Mouse (Mus musculus): Measurements from ENCODE around the gene Lst1. TPM values are rescaled to one million over a fixed set of nuclear protein-coding genes. Genes with fewer than 3 reads are reported as not detected.
A peak's percentile ranks its signal among the peaks of the same experiment; 100 is the strongest.

Gene Lst1
- total RNA-seq, 2 experiments from 2014 or later = 6.1 to 10.1 TPM

- DNase-seq (ENCODE audit: low spot score in 2 of 2) = no peak
- intact Hi-C loops (cut with DNase I) = no loop called here
These were observed 24.8 kb upstream of the Lst1 start for GRCm38 (mm10) chr17:35213071-35213470.

- intact Hi-C loops (cut with DNase I) = no loop called here
These were observed 22.4 kb upstream of the Lst1 start for GRCm38 (mm10) chr17:35210593-35210992.

DNA sequence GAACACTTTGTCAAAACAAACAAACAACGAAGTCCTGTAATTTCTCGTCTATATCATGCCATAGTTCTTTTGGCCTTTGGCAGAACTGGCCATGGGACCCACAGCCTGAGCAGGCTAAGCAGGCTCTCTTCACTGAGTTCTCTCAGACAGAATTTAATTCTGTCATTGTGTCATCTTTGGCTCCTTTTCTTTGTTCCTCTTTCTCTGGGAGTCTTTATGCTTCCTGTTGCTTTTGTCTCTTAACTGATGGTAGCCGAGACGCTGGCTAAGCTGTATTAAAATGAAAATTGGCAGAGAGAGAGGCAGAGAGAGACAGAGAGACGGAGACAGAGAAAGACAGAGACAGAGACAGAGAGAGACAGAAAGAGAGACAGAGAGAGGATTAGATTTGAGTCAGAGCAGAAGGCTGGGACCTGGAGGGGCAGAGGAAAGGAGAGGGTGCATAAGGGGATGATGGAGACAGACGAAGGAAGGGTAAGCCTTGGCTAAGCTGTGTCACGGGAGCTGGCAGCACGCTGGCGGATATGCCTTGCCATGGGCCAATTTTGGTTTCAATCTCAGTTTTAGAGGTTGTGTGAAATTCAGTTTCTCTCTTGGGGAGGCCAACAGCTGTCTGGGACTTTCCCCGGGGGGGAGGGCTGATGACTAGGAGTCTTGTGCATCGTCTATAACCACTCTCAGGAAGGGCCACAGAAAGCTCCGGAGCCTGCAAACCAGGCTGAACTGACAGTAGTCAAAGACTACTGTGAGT, 21.7 kb upstream of the Lst1 start:
- intact Hi-C loops (cut with DNase I) = no loop called here

More at GRCm38 (mm10) chr17:35210593-35210992, 22.4 kb upstream of the Lst1 start:
- no peak for DNase-seq (ENCODE audit: low spot score in 2 of 2)

GRCm38 (mm10) chr17:35205380-35205769, 17.1 kb upstream of the Lst1 start:
- intact Hi-C loops (cut with DNase I) = no loop called here
- DNase-seq (ENCODE audit: low spot score in 2 of 2) = no peak

More for the DNA sequence above, 21.7 kb upstream of the Lst1 start:
- no peak for DNase-seq (ENCODE audit: low spot score in 2 of 2)

- no peak for DNase-seq (ENCODE audit: low spot score in 2 of 2)
- intact Hi-C loops (cut with DNase I) = no loop called here
These were observed 16.5 kb upstream of the Lst1 start, which contains the start of gene Lta for GRCm38 (mm10) chr17:35204494-35205379. Lta (minus strand) TSS chr17:35205351.

DNA sequence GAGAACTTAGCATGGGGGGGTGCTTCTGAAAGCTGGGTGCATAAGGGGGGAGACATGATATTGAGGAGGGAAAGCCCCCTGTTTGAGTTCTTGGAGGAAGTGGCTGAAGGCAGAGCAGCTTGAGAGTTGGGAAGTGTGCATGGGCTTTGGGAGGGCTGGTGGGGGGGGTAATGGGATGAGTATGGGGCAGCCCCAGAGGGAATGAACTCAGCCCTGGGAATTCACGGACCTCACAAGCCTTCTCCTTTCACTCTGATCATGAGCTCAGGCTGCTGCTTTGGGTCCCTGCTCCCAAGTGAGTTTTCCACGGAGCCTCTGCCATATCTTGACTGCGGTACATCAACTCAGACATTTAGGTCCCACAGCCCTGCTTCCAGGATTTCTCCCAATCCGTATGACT, 14.2 kb upstream of the Lst1 start:
- intact Hi-C loops (cut with DNase I) = no loop called here
- no peak for DNase-seq (ENCODE audit: low spot score in 2 of 2)

GRCm38 (mm10) chr17:35201787-35202186, 13.5 kb upstream of the Lst1 start, which contains the start of gene Tnf:
Tnf (minus strand) TSS chr17:35202007.
- no peak for DNase-seq (ENCODE audit: low spot score in 2 of 2)
- intact Hi-C loops (cut with DNase I) = no loop called here

- intact Hi-C loops (cut with DNase I) = no loop called here
- no peak for DNase-seq (ENCODE audit: low spot score in 2 of 2)
These were observed 12.9 kb upstream of the Lst1 start for GRCm38 (mm10) chr17:35201128-35201527.

GRCm38 (mm10) chr17:35200398-35200797, 12.2 kb upstream of the Lst1 start:
- intact Hi-C loops (cut with DNase I) = no loop called here
- DNase-seq (ENCODE audit: low spot score in 2 of 2) = no peak

DNA sequence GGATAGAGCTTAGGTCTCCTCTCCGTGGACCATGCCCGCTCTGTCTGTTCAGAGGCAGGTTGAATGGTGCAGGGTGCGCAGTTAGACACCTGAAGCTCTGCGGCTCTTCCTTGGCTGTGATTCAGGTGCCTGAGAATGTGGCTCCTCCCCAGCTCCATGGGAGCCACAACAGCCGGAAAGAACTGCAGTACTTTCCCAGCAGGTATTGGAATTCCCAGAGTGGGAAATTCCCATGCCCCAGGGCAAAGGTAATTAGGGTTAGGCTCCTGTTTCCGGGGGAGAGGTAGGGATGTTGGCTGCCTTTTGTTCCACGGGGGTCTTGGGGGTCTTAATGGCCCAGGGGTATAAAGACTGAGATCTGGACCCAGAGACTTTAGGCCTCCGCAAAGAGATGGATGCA, 10.7 kb upstream of the Lst1 start:
- no peak for DNase-seq (ENCODE audit: low spot score in 2 of 2)
- intact Hi-C loops (cut with DNase I) = loop anchor here (5.0 kb wide), 1 partner anchor 33 kb away; the partner anchor contains the start of gene Atp6v1g2

DNA sequence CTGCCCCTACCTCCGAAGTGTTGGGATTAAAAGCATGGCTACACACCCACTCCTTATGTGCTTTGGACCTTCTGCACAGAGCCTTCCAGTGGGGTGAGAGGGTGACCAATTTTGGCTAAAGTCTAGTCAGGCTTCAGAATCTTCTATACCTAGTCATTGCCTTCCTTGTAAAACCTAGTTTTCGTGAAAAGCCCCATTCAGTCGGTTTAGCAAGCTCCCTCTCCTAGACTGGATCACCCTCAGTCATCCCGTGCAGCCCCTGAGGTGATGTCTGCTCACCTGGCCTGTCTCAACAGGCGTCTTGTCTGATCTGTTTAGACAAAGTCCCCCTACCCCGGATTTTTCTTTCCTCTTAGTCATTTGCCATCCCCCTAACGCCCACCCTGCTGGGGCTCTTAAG, 9.8 kb upstream of the Lst1 start:
- no peak for DNase-seq (ENCODE audit: low spot score in 2 of 2)
- intact Hi-C loops (cut with DNase I) = loop anchor here (5.0 kb wide), 1 partner anchor 34 kb away; the partner anchor contains the start of gene Atp6v1g2

DNA sequence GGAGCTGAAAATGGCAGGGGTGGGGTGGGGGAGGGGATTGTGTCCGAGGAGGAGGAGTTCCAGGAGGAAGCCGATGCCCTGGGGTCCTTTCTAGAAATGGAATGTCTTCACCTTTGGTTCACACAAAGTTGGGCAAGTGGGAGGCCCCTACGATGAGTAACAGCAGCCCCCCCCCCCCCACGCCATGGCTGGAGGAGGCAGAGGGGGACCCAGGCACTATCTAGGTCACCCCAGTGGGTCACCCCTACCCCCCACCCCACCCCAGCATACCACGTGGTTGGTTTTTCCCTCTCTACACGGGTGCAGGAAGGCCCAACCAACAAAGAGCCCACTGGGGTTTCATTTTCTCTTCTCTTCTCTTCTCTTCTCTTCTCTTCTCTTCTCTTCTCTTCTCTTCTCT, 8.9 kb upstream of the Lst1 start:
- intact Hi-C loops (cut with DNase I) = loop anchor here (5.0 kb wide), 1 partner anchor 35 kb away; the partner anchor contains the start of gene Atp6v1g2
- DNase-seq (ENCODE audit: low spot score in 2 of 2) = no peak

- no peak for DNase-seq (ENCODE audit: low spot score in 2 of 2)
- intact Hi-C loops (cut with DNase I) = loop anchor here (5.0 kb wide), 1 partner anchor 36 kb away; the partner anchor contains the start of gene Atp6v1g2
These were observed 8.0 kb upstream of the Lst1 start for GRCm38 (mm10) chr17:35196321-35196641.

- peak; percentile 78 to 83 for DNase-seq (ENCODE audit: low spot score in 2 of 2)
- intact Hi-C loops (cut with DNase I) = loop anchor here (5.0 kb wide), 1 partner anchor 37 kb away; the partner anchor contains the start of gene Atp6v1g2
These were observed 7.5 kb upstream of the Lst1 start for GRCm38 (mm10) chr17:35195631-35196320.

DNA sequence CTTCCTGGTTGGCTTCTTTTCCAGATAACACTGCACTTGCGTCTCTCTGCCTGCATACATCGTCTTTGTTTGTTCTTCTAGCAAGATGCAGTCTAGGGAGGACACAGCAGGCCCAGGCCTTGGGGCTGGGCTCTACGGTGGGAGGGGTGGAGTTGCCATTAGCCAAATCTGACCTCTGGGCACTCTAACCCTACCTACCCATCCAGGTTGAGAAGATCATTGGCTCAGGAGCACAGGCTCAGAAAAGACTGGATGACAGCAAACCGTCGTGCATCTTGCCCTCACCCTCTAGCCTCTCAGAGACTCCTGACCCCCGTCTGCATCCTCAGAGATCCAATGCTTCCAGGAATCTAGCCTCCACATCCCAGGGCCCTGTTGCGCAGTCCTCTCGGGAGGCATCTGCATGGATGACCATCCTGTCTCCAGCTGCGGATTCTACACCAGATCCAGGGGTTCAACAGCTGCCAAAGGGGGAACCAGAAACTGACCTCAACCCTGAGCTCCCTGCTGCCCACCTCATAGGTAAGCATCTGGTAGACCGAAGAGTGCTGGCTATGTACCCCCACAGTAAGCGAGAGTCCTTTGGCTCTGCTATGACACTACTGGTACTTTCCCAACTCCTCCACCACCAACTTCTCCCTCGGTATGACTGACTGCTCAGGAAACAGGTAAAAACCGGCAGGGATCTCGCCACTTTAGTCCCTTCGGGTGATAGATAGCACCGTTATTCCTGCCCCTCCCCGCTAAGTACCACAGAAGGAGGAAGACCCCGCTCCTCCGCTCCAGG, 6.8 kb upstream of the Lst1 start:
- intact Hi-C loops (cut with DNase I) = loop anchor here (5.0 kb wide), 1 partner anchor 37 kb away; the partner anchor contains the start of gene Atp6v1g2
- DNase-seq (ENCODE audit: low spot score in 2 of 2) = no peak

GRCm38 (mm10) chr17:35193881-35194843, 5.9 kb upstream of the Lst1 start, which contains the start of gene Ltb:
Ltb (plus strand) TSS chr17:35194439.
- intact Hi-C loops (cut with DNase I) = no loop called here
- DNase-seq (ENCODE audit: low spot score in 2 of 2) = no peak

- intact Hi-C loops (cut with DNase I) = no loop called here
- DNase-seq (ENCODE audit: low spot score in 2 of 2) = no peak
These were observed 4.7 kb upstream of the Lst1 start for GRCm38 (mm10) chr17:35192924-35193323.

DNA sequence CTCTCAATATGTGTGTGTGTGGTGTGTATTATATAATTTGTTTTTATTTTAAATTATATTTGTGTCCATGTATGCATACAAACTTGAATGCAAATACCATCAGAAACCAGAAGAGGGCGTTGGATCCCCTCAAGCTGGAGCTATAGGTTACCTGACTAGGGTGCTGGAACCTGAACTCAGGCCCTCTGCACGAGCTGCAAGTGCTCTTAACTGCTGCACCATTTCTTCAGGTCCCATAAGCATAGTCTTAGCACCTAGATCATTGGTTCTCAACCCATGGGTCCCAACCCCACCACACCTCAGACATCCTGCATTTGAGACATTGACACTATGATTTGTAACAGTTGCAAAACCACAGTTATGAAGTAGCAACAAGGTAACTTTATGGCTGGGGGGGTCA, 3.5 kb upstream of the Lst1 start:
- intact Hi-C loops (cut with DNase I) = no loop called here
- DNase-seq (ENCODE audit: low spot score in 2 of 2) = no peak
